Mouse (Mus musculus): ENCODE results near the gene Bud23. TPM values are rescaled to one million over a fixed set of nuclear protein-coding genes. Genes with fewer than 3 reads are reported as not detected.

Bud23 gene
- total and polyA plus RNA-seq, 3 experiments, result 101 to 222 TPM; not detected in 1

DNA sequence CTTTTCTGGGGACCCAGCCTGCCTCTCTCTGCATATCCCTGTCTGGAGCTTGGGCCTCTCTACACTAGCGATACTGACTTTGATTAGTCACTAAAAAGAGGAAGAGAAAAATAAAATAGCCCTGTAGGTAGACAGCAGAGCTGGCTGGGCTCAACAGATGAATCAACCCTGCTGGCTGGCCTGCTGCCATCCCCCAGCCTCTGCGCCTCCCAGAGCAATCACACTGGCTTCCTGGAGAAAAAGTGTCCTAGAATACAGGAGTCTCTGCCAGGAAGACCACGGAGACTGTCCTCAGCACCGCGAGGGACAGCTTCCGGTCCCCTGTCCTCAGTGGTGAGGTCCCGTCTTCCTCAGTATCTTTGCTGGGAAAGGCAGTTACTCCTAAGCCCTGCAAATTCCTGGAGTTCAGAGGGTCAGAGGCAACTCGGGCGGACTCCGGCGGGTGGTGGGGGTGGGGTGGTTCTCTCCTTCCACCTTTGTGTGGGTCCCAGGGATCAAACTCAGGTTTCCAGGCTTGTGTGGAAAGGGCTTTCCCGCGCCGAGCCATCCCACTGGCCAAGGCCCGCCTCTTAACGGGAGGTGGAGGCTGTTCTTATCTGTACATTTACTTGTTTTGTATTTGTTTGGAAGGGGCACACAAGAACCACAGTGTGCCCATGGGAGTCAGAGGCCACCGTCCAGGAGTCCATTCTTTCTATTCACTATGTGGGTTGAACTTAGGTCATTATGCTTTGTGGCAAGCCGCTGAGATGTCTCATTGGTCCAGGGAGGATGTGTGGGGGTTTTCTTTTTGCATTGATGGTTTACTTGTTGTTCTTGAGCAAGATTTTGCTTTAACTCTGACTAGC is 35.5 kb downstream of the Bud23 start (continued):
- no peak for TF ChIP-seq UBTF (IDR thresholded peaks at IDR 0.05; ENCODE audit: borderline replicate concordance, insufficient read depth, low read depth, low read length)
- TF ChIP-seq MYC (IDR thresholded peaks at IDR 0.05; ENCODE audit: low read depth, low read length), result no peak
- no peak for TF ChIP-seq JUND (IDR thresholded peaks at IDR 0.05; ENCODE audit: low read depth, low read length)
- no peak for TF ChIP-seq USF1 (IDR thresholded peaks at IDR 0.05; ENCODE audit: low read depth, low read length)
- TF ChIP-seq ETS1 (IDR thresholded peaks at IDR 0.05; ENCODE audit: low read depth, low read length), result peak; percentile 72
- TF ChIP-seq POLR2A (IDR thresholded peaks at IDR 0.05; ENCODE audit: control insufficient read depth in 1 of 2, insufficient read depth in 1 of 2, low read depth in 1 of 2, low read length in 2 of 2, poor library complexity in 1 of 2), result no peak
- no peak for TF ChIP-seq TCF12 (IDR thresholded peaks at IDR 0.05; ENCODE audit: low read depth, low read length)
- TF ChIP-seq MAFK (IDR thresholded peaks at IDR 0.05; ENCODE audit: borderline replicate concordance, low read depth, low read length), result no peak
- no peak for TF ChIP-seq NRF1 (IDR thresholded peaks at IDR 0.05; ENCODE audit: insufficient read depth, low read depth, low read length, poor library complexity, severe bottlenecking)
- TF ChIP-seq MYB (IDR thresholded peaks at IDR 0.05; ENCODE audit: low read depth, low read length), result no peak
- peak; percentile 90 for TF ChIP-seq RCOR1 (IDR thresholded peaks at IDR 0.05; ENCODE audit: low read depth, low read length)
- TF ChIP-seq TBP (IDR thresholded peaks at IDR 0.05; ENCODE audit: low read depth, low read length), result peak; percentile 53; the same call in 1 of the 2 replicates
- TF ChIP-seq SIN3A (IDR thresholded peaks at IDR 0.05; ENCODE audit: low read length), result peak; percentile 80
- TF ChIP-seq CTCF (IDR thresholded peaks at IDR 0.05 in 2 of 3, conservative IDR thresholded peaks at IDR 0.05 in 1 of 3; ENCODE audit: control insufficient read depth in 1 of 3, insufficient read depth in 1 of 3, low read depth in 2 of 3, low read length in 3 of 3, poor library complexity in 1 of 3, severe bottlenecking in 1 of 3), result no peak
- no peak for TF ChIP-seq USF2 (IDR thresholded peaks at IDR 0.05; ENCODE audit: borderline replicate concordance in 1 of 2, insufficient read depth in 1 of 2, low read depth in 1 of 2, low read length in 2 of 2)
- no peak for TF ChIP-seq SMC3 (IDR thresholded peaks at IDR 0.05; ENCODE audit: low read depth, low read length)
- peak; percentile 37; the same call in 1 of the 2 replicates for TF ChIP-seq HCFC1 (IDR thresholded peaks at IDR 0.05; ENCODE audit: low read depth, low read length)
- no peak for TF ChIP-seq ZC3H11A (IDR thresholded peaks at IDR 0.05; ENCODE audit: low read depth, low read length)
- TF ChIP-seq E2F4 (IDR thresholded peaks at IDR 0.05; ENCODE audit: borderline replicate concordance, low read depth, low read length), result no peak
- no peak for TF ChIP-seq MEF2A (IDR thresholded peaks at IDR 0.05; ENCODE audit: extremely low read depth, insufficient replicate concordance, low read depth, low read length, poor library complexity, severe bottlenecking)

DNA sequence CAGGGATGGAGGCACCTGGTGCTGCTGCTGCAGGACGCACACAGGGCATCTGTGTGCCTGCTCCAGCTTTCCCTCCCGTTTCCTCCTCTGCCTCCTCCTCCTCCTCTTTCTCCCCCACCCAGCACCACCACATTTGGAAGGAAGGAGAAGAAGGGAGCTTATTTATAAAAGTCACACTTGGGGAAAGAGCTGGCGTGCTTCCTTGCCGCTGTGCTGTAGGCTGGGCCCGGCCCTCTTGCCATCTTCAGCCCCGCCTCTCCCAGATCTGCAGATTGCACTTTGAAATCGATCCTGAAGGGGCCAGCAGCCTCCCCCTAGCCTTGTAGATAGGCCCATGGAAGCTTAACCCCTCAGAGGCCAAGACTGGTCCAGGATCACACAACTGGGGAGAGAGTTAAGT is 38.9 kb downstream of the Bud23 start:
- DNase-seq (ENCODE audit: low read depth, low spot score), result no peak
- Histone ChIP-seq H3K9ac (ENCODE audit: control insufficient read depth, low read depth, low read length, poor library complexity, severe bottlenecking) (no peak overlapping the region), H3K36me3 (ENCODE audit: control insufficient read depth in 1 of 2, insufficient read depth in 2 of 2, low read length in 2 of 2) (peaks cover 0 to 22% of the 10 kb centered on the region in 2 experiments; a peak in 2 of 4 replicates), H3K4me3 (ENCODE audit: control insufficient read depth in 1 of 2, insufficient read depth in 1 of 2, low read depth in 2 of 2, low read length in 2 of 2) (no peak overlapping the region), H3K9me3 (replicated peaks; ENCODE audit: insufficient read depth, low read length) (no peaks in the 10 kb centered on the region), H3K79me2 (ENCODE audit: control insufficient read depth, insufficient read depth, low read length, poor library complexity) (peaks cover 2% of the 10 kb centered on the region; the same call in 1 of the 2 replicates), H3K27me3 (ENCODE audit: control insufficient read depth in 1 of 2, insufficient read depth in 2 of 2, low read length in 2 of 2) (no peaks in the 10 kb centered on the region), H3K27ac (ENCODE audit: control insufficient read depth, low read depth, low read length) (no peak overlapping the region), H3K4me1 (ENCODE audit: control insufficient read depth in 1 of 2, insufficient read depth in 2 of 2, low read length in 2 of 2) (peaks cover 12 to 36% of the 10 kb centered on the region in 2 experiments)
- TF ChIP-seq UBTF (IDR thresholded peaks at IDR 0.05; ENCODE audit: borderline replicate concordance, insufficient read depth, low read depth, low read length) (no peak), E2F4 (IDR thresholded peaks at IDR 0.05; ENCODE audit: borderline replicate concordance, low read depth, low read length) (no peak), GABPA (IDR thresholded peaks at IDR 0.05; ENCODE audit: low read depth, low read length) (no peak), NRF1 (IDR thresholded peaks at IDR 0.05; ENCODE audit: insufficient read depth, low read depth, low read length, poor library complexity, severe bottlenecking) (no peak), POLR2AphosphoS2 (IDR thresholded peaks at IDR 0.05; ENCODE audit: low read length) (no peak), CTCF (IDR thresholded peaks at IDR 0.05 in 2 of 3, conservative IDR thresholded peaks at IDR 0.05 in 1 of 3; ENCODE audit: control insufficient read depth in 1 of 3, insufficient read depth in 1 of 3, low read depth in 2 of 3, low read length in 3 of 3, poor library complexity in 1 of 3, severe bottlenecking in 1 of 3) (no peak), NELFE (IDR thresholded peaks at IDR 0.05; ENCODE audit: low read depth, low read length) (no peak), ZNF384 (IDR thresholded peaks at IDR 0.05; ENCODE audit: low read depth, low read length) (no peak), ETS1 (IDR thresholded peaks at IDR 0.05; ENCODE audit: low read depth, low read length) (no peak), JUND (IDR thresholded peaks at IDR 0.05; ENCODE audit: low read depth, low read length) (no peak), MYB (IDR thresholded peaks at IDR 0.05; ENCODE audit: low read depth, low read length) (no peak), CHD1 (IDR thresholded peaks at IDR 0.05; ENCODE audit: low read depth, low read length) (no peak), MEF2A (IDR thresholded peaks at IDR 0.05; ENCODE audit: extremely low read depth, insufficient replicate concordance, low read depth, low read length, poor library complexity, severe bottlenecking) (no peak), MAZ (IDR thresholded peaks at IDR 0.05; ENCODE audit: low read depth, low read length) (no peak), BHLHE40 (IDR thresholded peaks at IDR 0.05; ENCODE audit: borderline replicate concordance, low read depth, low read length) (no peak), SIN3A (IDR thresholded peaks at IDR 0.05; ENCODE audit: low read length) (no peak), MYC (IDR thresholded peaks at IDR 0.05; ENCODE audit: low read depth, low read length) (no peak)
